Mouse (Mus musculus): ENCODE data around the gene Olfr661. TPM values are rescaled to one million over a fixed set of nuclear protein-coding genes. Genes with fewer than 3 reads are reported as not detected.

Gene Olfr661
- polyA plus RNA-seq (2012; rRNA removed): not detected in 2 replicates

GRCm38 (mm10) chr7:104686201-104686600, at the start of gene Olfr661:
Gene Olfr661 (plus strand): TSS chr7:104686501.

GRCm38 (mm10) chr7:104646841-104647482, 39.3 kb upstream of the Olfr661 start, which contains the start of gene Olfr658:
Gene Olfr658 (minus strand): TSS chr7:104647305.

GRCm38 (mm10) chr7:104666453-104666852, 19.8 kb upstream of the Olfr661 start, which contains the start of gene Olfr659:
Gene Olfr659 (plus strand): TSS chr7:104666753.

Other genes with a start within 250 kb of the Olfr661 start
- 0.09 and 0.32 TPM in 2 replicates for gene Trim30a, start 221.3 kb upstream of the Olfr661 start, polyA plus RNA-seq (2012; rRNA removed)
- gene Trim30d, start 178.7 kb upstream of the Olfr661 start, polyA plus RNA-seq (2012; rRNA removed): 0.04 and 0.24 TPM in 2 replicates
- gene Olfr651, start 136.4 kb upstream of the Olfr661 start, polyA plus RNA-seq (2012; rRNA removed): not detected in 2 replicates
- not detected in 2 replicates for gene Olfr652, start 125.6 kb upstream of the Olfr661 start, polyA plus RNA-seq (2012; rRNA removed)
- gene Olfr653, start 109.2 kb upstream of the Olfr661 start, polyA plus RNA-seq (2012; rRNA removed): not detected in 2 replicates
- gene Olfr654, start 99.5 kb upstream of the Olfr661 start, polyA plus RNA-seq (2012; rRNA removed): not detected in 2 replicates
- not detected in 2 replicates for gene Olfr655, start 84.7 kb upstream of the Olfr661 start, polyA plus RNA-seq (2012; rRNA removed)
- gene Olfr656, start 72.5 kb upstream of the Olfr661 start, polyA plus RNA-seq (2012; rRNA removed): not detected in 2 replicates
- not detected in 2 replicates for gene Olfr657, start 61.7 kb upstream of the Olfr661 start, polyA plus RNA-seq (2012; rRNA removed)
- not detected in 2 replicates for gene Olfr658, start 39.2 kb upstream of the Olfr661 start, polyA plus RNA-seq (2012; rRNA removed)
- not detected in 2 replicates for gene Olfr659, start 19.7 kb upstream of the Olfr661 start, polyA plus RNA-seq (2012; rRNA removed)
- gene Usp17le, start 91.0 kb downstream of the Olfr661 start, polyA plus RNA-seq (2012; rRNA removed): not detected in 2 replicates
- not detected in 2 replicates for gene Usp17lb, start 156.1 kb downstream of the Olfr661 start, polyA plus RNA-seq (2012; rRNA removed)
- gene Usp17la, start 170.5 kb downstream of the Olfr661 start, polyA plus RNA-seq (2012; rRNA removed): not detected in 2 replicates
- not detected in 2 replicates for gene Olfr665, start 191.5 kb downstream of the Olfr661 start, polyA plus RNA-seq (2012; rRNA removed)
- gene Olfr666, start 209.5 kb downstream of the Olfr661 start, polyA plus RNA-seq (2012; rRNA removed): not detected in 2 replicates
- not detected in 2 replicates for gene Olfr667, start 235.0 kb downstream of the Olfr661 start, polyA plus RNA-seq (2012; rRNA removed)
- not detected in 2 replicates for gene Olfr668, start 241.6 kb downstream of the Olfr661 start, polyA plus RNA-seq (2012; rRNA removed)
- not detected in 2 replicates for gene Olfr669, start 247.7 kb downstream of the Olfr661 start, polyA plus RNA-seq (2012; rRNA removed)